ENCODE assay signal across 7 mouse cellular contexts in the genomic region with DNA sequence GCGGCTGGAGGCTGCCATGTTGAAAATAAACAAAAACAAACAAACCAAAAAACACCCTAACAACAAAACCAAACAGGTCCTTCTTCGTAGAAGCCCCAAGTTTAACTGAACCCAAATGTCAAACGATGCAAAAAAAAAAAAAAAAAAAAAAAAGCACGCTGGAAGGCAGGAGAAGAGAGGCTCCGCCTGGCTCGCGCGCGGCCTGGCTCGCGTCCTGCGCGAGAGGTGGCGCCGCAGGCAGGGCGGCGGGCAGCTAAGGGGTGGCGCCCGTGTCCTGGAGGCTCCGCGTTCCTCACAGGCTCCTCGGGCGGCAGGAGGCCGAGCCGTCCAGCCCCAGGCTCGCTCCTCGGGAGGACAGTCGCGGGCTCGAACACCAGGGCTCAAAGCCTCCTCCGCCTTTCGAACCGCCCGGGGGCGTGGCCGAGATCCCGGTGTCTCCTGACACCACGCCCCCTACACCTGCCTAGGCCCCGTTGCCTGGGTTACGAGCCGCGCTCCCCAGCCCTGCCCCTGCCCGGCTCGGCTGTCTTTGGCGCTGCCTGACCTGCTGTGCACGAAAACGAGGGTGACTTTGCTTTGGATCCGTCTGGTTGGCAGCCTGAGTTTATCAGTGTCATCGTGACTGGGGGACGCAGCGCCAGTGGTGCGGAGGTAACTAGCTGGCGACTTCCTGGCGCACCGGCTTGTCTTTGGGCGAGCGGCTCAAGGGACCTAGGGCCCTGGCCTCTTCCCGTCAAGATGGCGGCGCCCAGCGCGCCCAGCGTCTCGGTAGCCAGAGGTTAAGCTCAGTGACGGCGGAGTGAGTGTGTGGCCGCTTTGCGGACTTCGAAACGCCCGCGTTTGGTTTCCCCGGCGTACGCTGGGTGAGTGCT. TPM values are rescaled to one million over a fixed set of nuclear protein-coding genes. Genes with fewer than 3 reads are reported as not detected.
A peak's percentile ranks its signal among the peaks of the same experiment; 100 is the strongest.
DNase-seq lines count a peak whose midpoint lies in the region; ATAC-seq lines count a peak whose summit lies in the region.

A gene (plus strand): TSS at position 270 of the 872 bp plus-strand sequence.
A gene (minus strand): TSS at position 384 of the 872 bp plus-strand sequence.

- peak; percentile 98 for ATAC-seq in embryonic facial prominence, embryonic 11.5 days (replicated peaks; ENCODE audit: insufficient number of reproducible peaks, low FRiP score, low TSS enrichment, low read depth)
- peak; percentile 94 for ATAC-seq in granulocyte monocyte progenitor cell, adult 5-6 weeks (replicated peaks; ENCODE audit: poor library complexity, severe bottlenecking)
- ATAC-seq in midbrain, embryonic 13.5 days: peak; percentile 99

- DNase-seq in adrenal gland, postnatal 14 days: peak; percentile 99
- DNase-seq in embryonic facial prominence, embryonic 11.5 days (ENCODE audit: low spot score): peak; percentile 96
- DNase-seq in kidney, adult 11 months: peak; percentile 97
- DNase-seq in limb, embryonic 10.5 days (ENCODE audit: low spot score): peak; percentile 98
- peak; percentile 97 for DNase-seq in spleen, adult 12 weeks (ENCODE audit: low spot score)

- H3K4me2 ChIP-seq in embryonic facial prominence, embryonic 11.5 days (ENCODE audit: low read depth, low read length): peak within 1 kb of the TSS; percentile 73
- peak within 1 kb of the TSS; percentile 83 for H3K4me2 ChIP-seq in midbrain, embryonic 13.5 days (replicated peaks)

- WGBS in embryonic facial prominence, embryonic 11.5 days: under 1% methylated on average over 74 of the region's 75 CpGs
- under 1% methylated on average over 73 of the region's 75 CpGs for WGBS in limb, embryonic 10.5 days
- under 1% methylated on average over 75 of the region's 75 CpGs for WGBS in midbrain, embryonic 13.5 days

- H3K4me1 ChIP-seq in embryonic facial prominence, embryonic 11.5 days (ENCODE audit: control insufficient read depth, insufficient read depth, low read length): no peaks in the 10 kb centered on the region; the same call in 1 of the 2 replicates
- H3K4me1 ChIP-seq in limb, embryonic 10.5 days: peaks cover 13% of the 10 kb centered on the region; the same call in 1 of the 2 replicates
- peaks cover 26% of the 10 kb centered on the region for H3K4me1 ChIP-seq in midbrain, embryonic 13.5 days (replicated peaks)

- peak within 1 kb of the TSS; percentile 85 for H3K27ac ChIP-seq in embryonic facial prominence, embryonic 11.5 days (replicated peaks; ENCODE audit: low read depth, low read length)
- H3K27ac ChIP-seq in limb, embryonic 10.5 days: peak within 1 kb of the TSS; percentile 95
- H3K27ac ChIP-seq in midbrain, embryonic 13.5 days: peak within 1 kb of the TSS; percentile 97

- peak within 1 kb of the TSS; percentile 70 for H3K4me3 ChIP-seq in embryonic facial prominence, embryonic 11.5 days (ENCODE audit: low read depth, low read length)
- peak within 1 kb of the TSS; percentile 81 for H3K4me3 ChIP-seq in limb, embryonic 10.5 days
- peak within 1 kb of the TSS; percentile 73 for H3K4me3 ChIP-seq in midbrain, embryonic 13.5 days (replicated peaks)

- no peaks in the 10 kb centered on the region for H3K27me3 ChIP-seq in embryonic facial prominence, embryonic 11.5 days (ENCODE audit: control insufficient read depth, insufficient read depth, low read length)
- H3K27me3 ChIP-seq in limb, embryonic 10.5 days (ENCODE audit: low read depth, poor library complexity, severe bottlenecking): no peaks in the 10 kb centered on the region
- no peaks in the 10 kb centered on the region for H3K27me3 ChIP-seq in midbrain, embryonic 13.5 days

- H3K36me3 ChIP-seq in embryonic facial prominence, embryonic 11.5 days (replicated peaks; ENCODE audit: control insufficient read depth, insufficient read depth, low read depth, low read length): no peaks in the 10 kb centered on the region
- H3K36me3 ChIP-seq in limb, embryonic 10.5 days: no peaks in the 10 kb centered on the region
- no peaks in the 10 kb centered on the region for H3K36me3 ChIP-seq in midbrain, embryonic 13.5 days

- H3K9me3 ChIP-seq in embryonic facial prominence, embryonic 11.5 days (replicated peaks; ENCODE audit: control insufficient read depth, low read length): no peaks in the 10 kb centered on the region
- H3K9me3 ChIP-seq in limb, embryonic 10.5 days (replicated peaks): no peaks in the 10 kb centered on the region
- no peaks in the 10 kb centered on the region for H3K9me3 ChIP-seq in midbrain, embryonic 13.5 days

- peak within 1 kb of the TSS; percentile 61 for H3K9ac ChIP-seq in embryonic facial prominence, embryonic 11.5 days (replicated peaks; ENCODE audit: low read length)
- peak within 1 kb of the TSS; percentile 80 for H3K9ac ChIP-seq in midbrain, embryonic 13.5 days (replicated peaks)

RNA-seq across cellular contexts. Expression of the first gene that starts in this region (rescaled TPM):
- total RNA-seq in adrenal gland, postnatal 14 days (2021): 80.5 and 83.6 TPM in 2 replicates
- 26.2 and 28.1 TPM in 2 replicates for polyA plus RNA-seq in embryonic facial prominence, embryonic 11.5 days (2014; fragmentation: Nextera tagmentation; extraction: Ambion mirVana)
- 35.2 and 40.0 TPM in 2 replicates for total RNA-seq in granulocyte monocyte progenitor cell, adult 5-6 weeks (2014; fragmentation: Nextera tagmentation)
- 57.4 and 64.2 TPM in 2 replicates for total RNA-seq in granulocyte monocyte progenitor cell, adult 5-6 weeks (2017)
- 23.3 and 24.3 TPM in 2 replicates for polyA plus RNA-seq in limb, embryonic 10.5 days (2016; fragmentation: Nextera tagmentation; extraction: Ambion mirVana)
- polyA plus RNA-seq in midbrain, embryonic 13.5 days (2015; fragmentation: Nextera tagmentation; extraction: Ambion mirVana): 29.5 and 31.7 TPM in 2 replicates

RNA-seq across cellular contexts. Expression of the second gene that starts in this region (rescaled TPM):
- 16.0 and 19.3 TPM in 2 replicates for total RNA-seq in adrenal gland, postnatal 14 days (2021)
- 22.1 and 22.6 TPM in 2 replicates for polyA plus RNA-seq in embryonic facial prominence, embryonic 11.5 days (2014; fragmentation: Nextera tagmentation; extraction: Ambion mirVana)
- 5.1 and 8.1 TPM in 2 replicates for total RNA-seq in granulocyte monocyte progenitor cell, adult 5-6 weeks (2014; fragmentation: Nextera tagmentation)
- total RNA-seq in granulocyte monocyte progenitor cell, adult 5-6 weeks (2017): 10.8 and 13.7 TPM in 2 replicates
- polyA plus RNA-seq in limb, embryonic 10.5 days (2016; fragmentation: Nextera tagmentation; extraction: Ambion mirVana): 18.5 and 18.7 TPM in 2 replicates
- 33.4 and 35.3 TPM in 2 replicates for polyA plus RNA-seq in midbrain, embryonic 13.5 days (2015; fragmentation: Nextera tagmentation; extraction: Ambion mirVana)

Comparison
In these comparisons a context has a peak if more than half of its experiments do, and no peak if none do; other contexts are left out.
1. Peak in every context shown above with its lines: DNase-seq, ATAC-seq, H3K4me3 ChIP-seq and H3K27ac ChIP-seq.